Mouse (Mus musculus) cerebellum, adult 9-11 months (tissue): ENCODE results near the gene Cadps2.

Experiments
- DNase-seq: peaks from one replicate; pipeline ENCODE4 v3.0.0; 2022

Gene Cadps2

GRCm38 (mm10) chr6:23522556-23522955 lies 316.7 kb downstream of the Cadps2 start:
- DNase-seq = peak; percentile 80

- no peak for DNase-seq
These were observed 340.6 kb downstream of the Cadps2 start for GRCm38 (mm10) chr6:23498611-23499010.

- DNase-seq = peak; percentile 73
These were observed 347.4 kb downstream of the Cadps2 start for GRCm38 (mm10) chr6:23491804-23492203.

GRCm38 (mm10) chr6:23490431-23490830 lies 348.8 kb downstream of the Cadps2 start:
- DNase-seq = peak; percentile 70

GRCm38 (mm10) chr6:23489046-23489445 lies 350.2 kb downstream of the Cadps2 start:
- no peak for DNase-seq

GRCm38 (mm10) chr6:23472686-23473085 lies 366.5 kb downstream of the Cadps2 start:
- DNase-seq = peak; percentile 62

- no peak for DNase-seq
These were observed 367.4 kb downstream of the Cadps2 start for GRCm38 (mm10) chr6:23471830-23472229.

- no peak for DNase-seq
These were observed 371.3 kb downstream of the Cadps2 start for GRCm38 (mm10) chr6:23467885-23468284.

GRCm38 (mm10) chr6:23462600-23463280 lies 376.5 kb downstream of the Cadps2 start:
- no peak for DNase-seq

GRCm38 (mm10) chr6:23457748-23458147 lies 381.5 kb downstream of the Cadps2 start:
- DNase-seq = peak; percentile 49

- DNase-seq = peak; percentile 36
These were observed 385.3 kb downstream of the Cadps2 start for GRCm38 (mm10) chr6:23453907-23454306.

GRCm38 (mm10) chr6:23439897-23440296 lies 399.3 kb downstream of the Cadps2 start:
- no peak for DNase-seq

- no peak for DNase-seq
These were observed 428.8 kb downstream of the Cadps2 start for GRCm38 (mm10) chr6:23410256-23411049.

- no peak for DNase-seq
These were observed 445.1 kb downstream of the Cadps2 start for GRCm38 (mm10) chr6:23394131-23394530.

- no peak for DNase-seq
These were observed 446.5 kb downstream of the Cadps2 start for GRCm38 (mm10) chr6:23392711-23393110.

- DNase-seq = no peak
These were observed 452.5 kb downstream of the Cadps2 start for GRCm38 (mm10) chr6:23386711-23387110.

- DNase-seq = no peak
These were observed 456.2 kb downstream of the Cadps2 start for GRCm38 (mm10) chr6:23383004-23383347.

- no peak for DNase-seq
These were observed 456.8 kb downstream of the Cadps2 start for GRCm38 (mm10) chr6:23382283-23383003.

GRCm38 (mm10) chr6:23376327-23376726 lies 462.9 kb downstream of the Cadps2 start:
- no peak for DNase-seq

GRCm38 (mm10) chr6:23361842-23362451 lies 477.3 kb downstream of the Cadps2 start:
- DNase-seq = no peak

GRCm38 (mm10) chr6:23360596-23360995 lies 478.6 kb downstream of the Cadps2 start:
- DNase-seq = no peak

- DNase-seq = no peak
These were observed 483.1 kb downstream of the Cadps2 start for GRCm38 (mm10) chr6:23356141-23356540.

- no peak for DNase-seq
These were observed 485.7 kb downstream of the Cadps2 start for GRCm38 (mm10) chr6:23353480-23353879.
